Mouse (Mus musculus): ENCODE measurements around the gene Gm21964.

DNA sequence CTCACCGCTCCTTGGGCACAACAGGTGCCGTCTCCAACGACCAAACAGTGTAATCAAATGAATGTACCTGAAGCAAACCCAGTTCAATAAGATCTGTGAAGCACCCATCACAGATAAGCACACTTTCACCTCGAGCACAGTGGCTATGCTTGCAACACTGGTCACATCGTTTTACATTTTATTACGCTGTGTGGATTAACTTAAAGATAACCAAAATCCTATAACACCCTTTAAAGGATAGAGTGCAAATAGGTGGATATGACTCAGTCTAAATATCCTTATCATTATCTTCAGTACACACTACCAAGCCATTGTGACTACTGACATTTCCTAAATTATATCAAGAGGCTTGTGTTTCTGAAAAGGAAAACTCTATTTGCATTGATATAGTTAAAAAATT, 49.8 kb upstream of the Gm21964 start:
- TF ChIP-seq CTCF (IDR thresholded peaks at IDR 0.05; ENCODE audit: control insufficient read depth, insufficient read depth, insufficient replicate concordance, low read depth, low read length) (no peak), POLR2A (IDR thresholded peaks at IDR 0.05; ENCODE audit: control insufficient read depth, low read depth, low read length) (no peak)
